Mouse (Mus musculus) MEL (cell line): ENCODE data around the gene Pdlim4. TPM values are rescaled to one million over a fixed set of nuclear protein-coding genes. Genes with fewer than 3 reads are reported as not detected.
A peak's percentile ranks its signal among the peaks of the same experiment; 100 is the strongest.

Source experiments
- DNase-seq: peaks from one replicate; pipeline ENCODE4 v3.0.0; 2011; ENCODE audit warnings: low read depth, low spot score
- H3K27ac ChIP-seq: 2 replicates; pipeline ENCODE4 v1.5.1; 2012; ENCODE audit warnings: low read depth, mild to moderate bottlenecking, control low read depth, low read length, moderate library complexity; ENCODE audit not compliant: control insufficient read depth
- H3K27me3 ChIP-seq, 2 experiments: fragments of 150-350 bp in 1 of 2; sonication (generic) in 1 of 2; 2 replicates each; pipeline ENCODE4 v1.6.1; 2012; ENCODE audit warnings: low read length in 2 of 2, mild to moderate bottlenecking in 2 of 2, improper control_type of control experiment in 1 of 2, moderate library complexity in 1 of 2; ENCODE audit not compliant: insufficient read depth in 2 of 2, control insufficient read depth in 1 of 2
- H3K36me3 ChIP-seq, 2 experiments: 2 replicates each; pipeline ENCODE4 v1.6.1; 2012 to 2014; ENCODE audit warnings: low read length in 2 of 2, improper control_type of control experiment in 1 of 2, inconsistent platforms in 1 of 2, mild to moderate bottlenecking in 1 of 2; ENCODE audit not compliant: insufficient read depth in 2 of 2, control insufficient read depth in 1 of 2
- H3K4me1 ChIP-seq, 2 experiments: fragments of 150-350 bp in 1 of 2; sonication (generic) in 1 of 2; 2 replicates each; pipeline ENCODE4 v1.6.1; 2012; ENCODE audit warnings: low read length in 2 of 2, improper control_type of control experiment in 1 of 2, mild to moderate bottlenecking in 1 of 2; ENCODE audit not compliant: insufficient read depth in 2 of 2, control insufficient read depth in 1 of 2
- H3K4me3 ChIP-seq, 2 experiments: fragments of 150-350 bp in 1 of 2; sonication (generic) in 1 of 2; 2 replicates each; pipeline ENCODE4 v1.5.1; 2012; ENCODE audit warnings: low read depth in 2 of 2, low read length in 2 of 2, mild to moderate bottlenecking in 2 of 2, moderate library complexity in 2 of 2, control low read depth in 1 of 2, improper control_type of control experiment in 1 of 2; ENCODE audit not compliant: control insufficient read depth in 1 of 2, insufficient read depth in 1 of 2
- H3K79me2 ChIP-seq: 2 replicates; pipeline ENCODE4 v1.6.1; 2012; ENCODE audit warnings: mild to moderate bottlenecking, low read length, moderate library complexity; ENCODE audit not compliant: control insufficient read depth, poor library complexity, insufficient read depth
- H3K9ac ChIP-seq: 2 replicates; pipeline ENCODE4 v1.6.1; 2012; ENCODE audit warnings: low read depth, mild to moderate bottlenecking, control low read depth, low read length, moderate library complexity; ENCODE audit not compliant: control insufficient read depth, poor library complexity, severe bottlenecking
- H3K9me3 ChIP-seq: fragments of 150-350 bp; sonication (generic); replicated peaks from 2 replicates; pipeline ENCODE4 v1.6.1; 2012; ENCODE audit warnings: mild to moderate bottlenecking, low read length, improper control_type of control experiment, moderate library complexity; ENCODE audit not compliant: insufficient read depth
- CHD1 ChIP-seq: IDR thresholded peaks from 2 replicates; pipeline ENCODE4 v1.6.1; 2012; ENCODE audit warnings: low read depth, mild to moderate bottlenecking, inconsistent platforms, low read length, improper control_type of control experiment
- ELF1 ChIP-seq: IDR thresholded peaks from 2 replicates; pipeline ENCODE4 v1.6.1; 2014; ENCODE audit warnings: low read depth, mild to moderate bottlenecking, inconsistent platforms, low read length, improper control_type of control experiment, moderate library complexity
- ETS1 ChIP-seq: IDR thresholded peaks from 2 replicates; pipeline ENCODE4 v1.6.1; 2012; ENCODE audit warnings: low read depth, mild to moderate bottlenecking, inconsistent platforms, low read length, improper control_type of control experiment, moderate library complexity
- HCFC1 ChIP-seq: IDR thresholded peaks from 2 replicates; pipeline ENCODE4 v1.6.1; 2012; ENCODE audit warnings: low read depth, mild to moderate bottlenecking, inconsistent platforms, low read length, improper control_type of control experiment, moderate library complexity
- MAX ChIP-seq: IDR thresholded peaks from 2 replicates; pipeline ENCODE4 v1.6.1; 2011; ENCODE audit warnings: low read length, improper control_type of control experiment
- MAZ ChIP-seq: IDR thresholded peaks from 2 replicates; pipeline ENCODE4 v1.6.1; 2012; ENCODE audit warnings: low read depth, mild to moderate bottlenecking, inconsistent platforms, low read length, improper control_type of control experiment
- MXI1 ChIP-seq: IDR thresholded peaks from 2 replicates; pipeline ENCODE4 v1.6.1; 2011; ENCODE audit warnings: mild to moderate bottlenecking, low read depth, low read length, improper control_type of control experiment
- MYC ChIP-seq: IDR thresholded peaks from 2 replicates; pipeline ENCODE4 v1.6.1; 2011; ENCODE audit warnings: low read depth, mild to moderate bottlenecking, low read length, improper control_type of control experiment, moderate library complexity
- NELFE ChIP-seq: IDR thresholded peaks from 2 replicates; pipeline ENCODE4 v1.6.1; 2011; ENCODE audit warnings: low read depth, low read length, improper control_type of control experiment
- NRF1 ChIP-seq: IDR thresholded peaks from 2 replicates; pipeline ENCODE4 v1.6.1; 2014; ENCODE audit warnings: low read depth, mild to moderate bottlenecking, inconsistent platforms, low read length, improper control_type of control experiment, moderate library complexity; ENCODE audit not compliant: poor library complexity, insufficient read depth, severe bottlenecking
- POLR2A ChIP-seq, 2 experiments: IDR thresholded peaks; 2 replicates each; pipeline ENCODE4 v1.6.1; 2011 to 2012; ENCODE audit warnings: low read length in 2 of 2, mild to moderate bottlenecking in 2 of 2, control low read depth in 1 of 2, improper control_type of control experiment in 1 of 2, low read depth in 1 of 2, moderate library complexity in 1 of 2; ENCODE audit not compliant: control insufficient read depth in 1 of 2, insufficient read depth in 1 of 2, poor library complexity in 1 of 2
- RCOR1 ChIP-seq: IDR thresholded peaks from 2 replicates; pipeline ENCODE4 v1.6.1; 2012; ENCODE audit warnings: low read depth, mild to moderate bottlenecking, inconsistent platforms, low read length, improper control_type of control experiment
- SIN3A ChIP-seq: IDR thresholded peaks from 2 replicates; pipeline ENCODE4 v1.6.1; 2012; ENCODE audit warnings: low read length, improper control_type of control experiment, inconsistent platforms
- TAL1 ChIP-seq: IDR thresholded peaks from 2 replicates; pipeline ENCODE4 v1.6.1; 2012; ENCODE audit warnings: mild to moderate bottlenecking, inconsistent platforms, low read length, moderate library complexity, mixed read lengths
- TCF12 ChIP-seq: IDR thresholded peaks from 2 replicates; pipeline ENCODE4 v1.6.1; 2014; ENCODE audit warnings: low read depth, mild to moderate bottlenecking, inconsistent platforms, low read length, improper control_type of control experiment, moderate library complexity
- UBTF ChIP-seq: IDR thresholded peaks from 2 replicates; pipeline ENCODE4 v1.6.1; 2012; ENCODE audit warnings: low read depth, mild to moderate bottlenecking, inconsistent platforms, low read length, improper control_type of control experiment, moderate library complexity, borderline replicate concordance; ENCODE audit not compliant: insufficient read depth
- USF1 ChIP-seq: IDR thresholded peaks from 2 replicates; pipeline ENCODE4 v1.6.1; 2014; ENCODE audit warnings: low read depth, mild to moderate bottlenecking, inconsistent platforms, low read length, improper control_type of control experiment, moderate library complexity
- USF2 ChIP-seq, 2 experiments: IDR thresholded peaks; 2 replicates each; pipeline ENCODE4 v1.6.1; 2011 to 2012; ENCODE audit warnings: improper control_type of control experiment in 2 of 2, low read length in 2 of 2, borderline replicate concordance in 1 of 2, inconsistent platforms in 1 of 2, low read depth in 1 of 2, mild to moderate bottlenecking in 1 of 2; ENCODE audit not compliant: insufficient read depth in 1 of 2
- ZKSCAN1 ChIP-seq: IDR thresholded peaks from 2 replicates; pipeline ENCODE4 v1.6.1; 2012; ENCODE audit warnings: low read depth, mild to moderate bottlenecking, inconsistent platforms, low read length, improper control_type of control experiment, moderate library complexity
- ZMIZ1 ChIP-seq: IDR thresholded peaks from 2 replicates; pipeline ENCODE4 v1.6.1; 2012; ENCODE audit warnings: low read depth, mild to moderate bottlenecking, inconsistent platforms, low read length, improper control_type of control experiment, moderate library complexity
- polyA plus RNA-seq, 2 experiments: library from polyadenylated mRNA; stranded (reverse) in 1 of 2; unstranded in 1 of 2; fragments of >175 nt in 1 of 2; fragments of >200 nt in 1 of 2; gene quantifications; 2 replicates each; pipeline versions ENCODE4 v1.2.1 to v1.2.4; 2012; ENCODE audit warnings: low replicate concordance in 2 of 2, low read depth in 1 of 2; ENCODE audit not compliant: insufficient read length in 2 of 2, insufficient read depth in 1 of 2, missing spikeins in 1 of 2
- total RNA-seq: library from RNA; depleted of rRNA; stranded (reverse); fragments of 300-350 nt; gene quantifications from 2 replicates; pipeline ENCODE4 v1.2.3, GENCODE M21; 2012

The Pdlim4 gene
- total and polyA plus RNA-seq, 3 experiments = 0.70 TPM; not detected in 2

DNA sequence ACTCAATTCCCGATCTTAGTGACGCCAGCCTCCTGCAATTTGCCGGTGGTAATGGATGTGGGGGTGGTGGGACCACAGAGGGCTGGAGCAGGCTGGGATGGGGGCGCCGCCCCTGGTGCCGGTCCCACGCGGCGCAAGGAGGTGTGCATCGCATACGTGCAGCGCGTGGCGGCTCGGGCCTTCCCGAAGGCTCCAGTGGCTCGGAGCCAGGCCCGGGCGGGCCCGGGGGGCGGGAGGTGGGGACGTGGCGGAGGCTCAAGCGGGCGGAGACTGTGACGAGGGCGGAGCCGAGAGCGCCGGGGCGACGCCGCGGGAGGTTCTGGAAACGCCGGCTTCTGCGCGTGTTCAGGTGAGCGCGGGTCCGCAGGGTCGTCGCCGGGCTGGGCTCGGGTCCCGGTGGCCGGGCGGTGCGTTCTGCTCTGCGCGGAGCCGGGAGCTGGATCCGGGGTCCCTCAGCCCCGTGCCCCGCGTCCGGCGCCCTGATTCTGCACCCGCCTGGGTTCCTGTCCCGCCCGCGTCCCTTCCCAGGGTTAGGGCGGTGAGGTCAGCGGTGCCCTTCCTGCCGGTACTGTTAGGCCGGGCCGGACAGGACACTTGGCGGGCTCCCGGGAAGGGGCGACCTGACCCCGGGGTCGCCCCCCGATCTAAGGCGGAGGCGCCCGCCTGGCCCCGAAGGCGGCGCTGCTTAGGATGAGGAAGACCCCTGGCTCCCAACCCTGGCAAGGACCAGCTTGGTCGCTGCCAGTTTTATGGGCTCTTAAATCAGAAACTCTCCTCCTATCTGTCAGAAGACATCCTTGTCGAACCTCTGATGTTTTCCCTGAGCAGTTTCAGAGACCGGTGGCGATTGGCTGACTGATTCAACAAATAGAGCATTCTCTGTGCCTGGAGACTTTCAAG, 32.1 kb upstream of the Pdlim4 start:
- H3K9ac ChIP-seq = peak overlapping the region; percentile 53
- no peak for TF ChIP-seq ZKSCAN1
- TF ChIP-seq ELF1 = no peak
- no peak for TF ChIP-seq USF2 (IDR thresholded peaks at IDR 0.05; ENCODE audit: borderline replicate concordance in 1 of 2, insufficient read depth in 1 of 2, low read depth in 1 of 2, low read length in 2 of 2)
- 0 out of 2 replicates have a peak, but pooled peaks have one; percentile 1 for TF ChIP-seq RCOR1
- peak; percentile 33; the same call in 1 of the 2 replicates for TF ChIP-seq ETS1
- no peak for TF ChIP-seq CHD1
- 0 out of 2 replicates have a peak, but pooled peaks have one; percentile 40 for TF ChIP-seq NELFE
- peak; percentile 39; the same call in 1 of the 2 replicates for TF ChIP-seq SIN3A
- peak; percentile 50 for TF ChIP-seq NRF1
- peak; percentile 62; the same call in 1 of the 2 replicates for TF ChIP-seq ZMIZ1
- 0 out of 2 replicates have a peak, but pooled peaks have one; percentile 10 for TF ChIP-seq TCF12
- TF ChIP-seq HCFC1 = peak; percentile 41; the same call in 1 of the 2 replicates
- peak; percentile 23; the same call in 1 of the 2 replicates for TF ChIP-seq MYC
- no peak for TF ChIP-seq USF1
- TF ChIP-seq MAX = peak; percentile 77
- no peak for TF ChIP-seq TAL1
- peak in 1 of 2 experiments; percentile 37; a peak in 1 of 4 replicates for TF ChIP-seq POLR2A (IDR thresholded peaks at IDR 0.05; ENCODE audit: control insufficient read depth in 1 of 2, insufficient read depth in 1 of 2, low read depth in 1 of 2, low read length in 2 of 2, poor library complexity in 1 of 2)
- TF ChIP-seq MXI1 = peak; percentile 75
- TF ChIP-seq UBTF = 0 out of 2 replicates have a peak, but pooled peaks have one; percentile 62
- TF ChIP-seq MAZ = peak; percentile 17; the same call in 1 of the 2 replicates
- TF ChIP-seq, all 39 proteins: peak for 14
- no peaks in the 10 kb centered on the region for H3K9me3 ChIP-seq
- peaks cover 0 to 14% of the 10 kb centered on the region in 2 experiments; a peak in 2 of 4 replicates for H3K36me3 ChIP-seq
- H3K79me2 ChIP-seq = no peaks in the 10 kb centered on the region
- H3K4me1 ChIP-seq = peaks cover 13 to 22% of the 10 kb centered on the region in 2 experiments
- 0 out of 4 replicates have a peak, but pooled peaks cover 0 to 2% of the 10 kb centered on the region in 2 experiments for H3K27me3 ChIP-seq
- H3K4me3 ChIP-seq = peak overlapping the region; percentile 65 to 95
- H3K27ac ChIP-seq = no peak overlapping the region
- peak; percentile 88 for DNase-seq
